Mouse (Mus musculus) MEL (cell line): ENCODE data around the gene Vcam1. TPM values are rescaled to one million over a fixed set of nuclear protein-coding genes. Genes with fewer than 3 reads are reported as not detected.

Experiments
- DNase-seq: peaks from one replicate; pipeline ENCODE4 v3.0.0; 2011; ENCODE audit warnings: low read depth, low spot score
- H3K27ac ChIP-seq: 2 replicates; pipeline ENCODE4 v1.5.1; 2012; ENCODE audit warnings: low read depth, mild to moderate bottlenecking, control low read depth, low read length, moderate library complexity; ENCODE audit not compliant: control insufficient read depth
- H3K27me3 ChIP-seq, 2 experiments: fragments of 150-350 bp in 1 of 2; sonication (generic) in 1 of 2; 2 replicates each; pipeline ENCODE4 v1.6.1; 2012; ENCODE audit warnings: low read length in 2 of 2, mild to moderate bottlenecking in 2 of 2, improper control_type of control experiment in 1 of 2, moderate library complexity in 1 of 2; ENCODE audit not compliant: insufficient read depth in 2 of 2, control insufficient read depth in 1 of 2
- H3K36me3 ChIP-seq, 2 experiments: 2 replicates each; pipeline ENCODE4 v1.6.1; 2012 to 2014; ENCODE audit warnings: low read length in 2 of 2, improper control_type of control experiment in 1 of 2, inconsistent platforms in 1 of 2, mild to moderate bottlenecking in 1 of 2; ENCODE audit not compliant: insufficient read depth in 2 of 2, control insufficient read depth in 1 of 2
- H3K4me1 ChIP-seq, 2 experiments: fragments of 150-350 bp in 1 of 2; sonication (generic) in 1 of 2; 2 replicates each; pipeline ENCODE4 v1.6.1; 2012; ENCODE audit warnings: low read length in 2 of 2, improper control_type of control experiment in 1 of 2, mild to moderate bottlenecking in 1 of 2; ENCODE audit not compliant: insufficient read depth in 2 of 2, control insufficient read depth in 1 of 2
- H3K4me3 ChIP-seq, 2 experiments: fragments of 150-350 bp in 1 of 2; sonication (generic) in 1 of 2; 2 replicates each; pipeline ENCODE4 v1.5.1; 2012; ENCODE audit warnings: low read depth in 2 of 2, low read length in 2 of 2, mild to moderate bottlenecking in 2 of 2, moderate library complexity in 2 of 2, control low read depth in 1 of 2, improper control_type of control experiment in 1 of 2; ENCODE audit not compliant: control insufficient read depth in 1 of 2, insufficient read depth in 1 of 2
- H3K79me2 ChIP-seq: 2 replicates; pipeline ENCODE4 v1.6.1; 2012; ENCODE audit warnings: mild to moderate bottlenecking, low read length, moderate library complexity; ENCODE audit not compliant: control insufficient read depth, poor library complexity, insufficient read depth
- H3K9ac ChIP-seq: 2 replicates; pipeline ENCODE4 v1.6.1; 2012; ENCODE audit warnings: low read depth, mild to moderate bottlenecking, control low read depth, low read length, moderate library complexity; ENCODE audit not compliant: control insufficient read depth, poor library complexity, severe bottlenecking
- H3K9me3 ChIP-seq: fragments of 150-350 bp; sonication (generic); replicated peaks from 2 replicates; pipeline ENCODE4 v1.6.1; 2012; ENCODE audit warnings: mild to moderate bottlenecking, low read length, improper control_type of control experiment, moderate library complexity; ENCODE audit not compliant: insufficient read depth
- CHD2 ChIP-seq: IDR thresholded peaks from 2 replicates; pipeline ENCODE4 v1.6.1; 2011; ENCODE audit warnings: low read length, improper control_type of control experiment
- E2F4 ChIP-seq: IDR thresholded peaks from 2 replicates; pipeline ENCODE4 v1.6.1; 2011; ENCODE audit warnings: low read depth, low read length, improper control_type of control experiment, borderline replicate concordance
- ELF1 ChIP-seq: IDR thresholded peaks from 2 replicates; pipeline ENCODE4 v1.6.1; 2014; ENCODE audit warnings: low read depth, mild to moderate bottlenecking, inconsistent platforms, low read length, improper control_type of control experiment, moderate library complexity
- EP300 ChIP-seq, 2 experiments: IDR thresholded peaks; 2 replicates each; pipeline ENCODE4 v1.6.1; 2011; ENCODE audit warnings: improper control_type of control experiment in 2 of 2, low read length in 2 of 2, low read depth in 1 of 2, mild to moderate bottlenecking in 1 of 2
- GABPA ChIP-seq: IDR thresholded peaks from 2 replicates; pipeline ENCODE4 v1.6.1; 2012; ENCODE audit warnings: low read depth, mild to moderate bottlenecking, inconsistent platforms, low read length, improper control_type of control experiment, moderate library complexity
- GATA1 ChIP-seq: IDR thresholded peaks from 2 replicates; pipeline ENCODE4 v1.6.1; 2011; ENCODE audit warnings: low read depth, low read length, improper control_type of control experiment
- HCFC1 ChIP-seq: IDR thresholded peaks from 2 replicates; pipeline ENCODE4 v1.6.1; 2012; ENCODE audit warnings: low read depth, mild to moderate bottlenecking, inconsistent platforms, low read length, improper control_type of control experiment, moderate library complexity
- MXI1 ChIP-seq: IDR thresholded peaks from 2 replicates; pipeline ENCODE4 v1.6.1; 2011; ENCODE audit warnings: mild to moderate bottlenecking, low read depth, low read length, improper control_type of control experiment
- MYC ChIP-seq: IDR thresholded peaks from 2 replicates; pipeline ENCODE4 v1.6.1; 2011; ENCODE audit warnings: low read depth, mild to moderate bottlenecking, low read length, improper control_type of control experiment, moderate library complexity
- NELFE ChIP-seq: IDR thresholded peaks from 2 replicates; pipeline ENCODE4 v1.6.1; 2011; ENCODE audit warnings: low read depth, low read length, improper control_type of control experiment
- TAL1 ChIP-seq: IDR thresholded peaks from 2 replicates; pipeline ENCODE4 v1.6.1; 2012; ENCODE audit warnings: mild to moderate bottlenecking, inconsistent platforms, low read length, moderate library complexity, mixed read lengths
- TBP ChIP-seq: IDR thresholded peaks from 2 replicates; pipeline ENCODE4 v1.8.0; 2011; ENCODE audit warnings: low read depth, low read length, improper control_type of control experiment
- UBTF ChIP-seq: IDR thresholded peaks from 2 replicates; pipeline ENCODE4 v1.6.1; 2012; ENCODE audit warnings: low read depth, mild to moderate bottlenecking, inconsistent platforms, low read length, improper control_type of control experiment, moderate library complexity, borderline replicate concordance; ENCODE audit not compliant: insufficient read depth
- ZMIZ1 ChIP-seq: IDR thresholded peaks from 2 replicates; pipeline ENCODE4 v1.6.1; 2012; ENCODE audit warnings: low read depth, mild to moderate bottlenecking, inconsistent platforms, low read length, improper control_type of control experiment, moderate library complexity
- polyA plus RNA-seq, 2 experiments: library from polyadenylated mRNA; stranded (reverse) in 1 of 2; unstranded in 1 of 2; fragments of >175 nt in 1 of 2; fragments of >200 nt in 1 of 2; gene quantifications; 2 replicates each; pipeline versions ENCODE4 v1.2.1 to v1.2.4; 2012; ENCODE audit warnings: low replicate concordance in 2 of 2, low read depth in 1 of 2; ENCODE audit not compliant: insufficient read length in 2 of 2, insufficient read depth in 1 of 2, missing spikeins in 1 of 2
- total RNA-seq: library from RNA; depleted of rRNA; stranded (reverse); fragments of 300-350 nt; gene quantifications from 2 replicates; pipeline ENCODE4 v1.2.3, GENCODE M21; 2012

Vcam1 gene
- total and polyA plus RNA-seq, 3 experiments: not detected

GRCm38 (mm10) chr3:116133363-116133762, 3.9 kb upstream of the Vcam1 start:
- no peaks in the 10 kb centered on the region for H3K4me1 ChIP-seq
- DNase-seq: peak; percentile 3
- H3K27me3 ChIP-seq: peaks cover 0 to 5% of the 10 kb centered on the region in 2 experiments; a peak in 3 of 4 replicates
- no peaks in the 10 kb centered on the region for H3K79me2 ChIP-seq
- H3K9me3 ChIP-seq: no peaks in the 10 kb centered on the region
- no peaks in the 10 kb centered on the region for H3K36me3 ChIP-seq
- no peak overlapping the region for H3K4me3 ChIP-seq
- TF ChIP-seq HCFC1: no peak
- TF ChIP-seq, all 39 proteins: peak for 0
- Histone ChIP-seq H3K27ac (no peak overlapping the region), H3K9ac (no peak overlapping the region)

GRCm38 (mm10) chr3:116130711-116131110, 1.2 kb upstream of the Vcam1 start:
- no peaks in the 10 kb centered on the region for H3K4me1 ChIP-seq
- H3K27ac ChIP-seq: no peak overlapping the region

GRCm38 (mm10) chr3:116129841-116130595, 530 bp upstream of the Vcam1 start:
- peaks cover 2 to 10% of the 10 kb centered on the region in 2 experiments for H3K27me3 ChIP-seq
- no peak for DNase-seq
- no peaks in the 10 kb centered on the region for H3K4me1 ChIP-seq
- H3K4me3 ChIP-seq: no peak overlapping the region
- no peaks in the 10 kb centered on the region for H3K36me3 ChIP-seq
- H3K27ac ChIP-seq: no peak overlapping the region
- H3K9me3 ChIP-seq: no peaks in the 10 kb centered on the region
- no peaks in the 10 kb centered on the region for H3K79me2 ChIP-seq
- TF ChIP-seq E2F4 (no peak), MYC (no peak), UBTF (no peak), ZMIZ1 (no peak)
- H3K9ac ChIP-seq: no peak overlapping the region

More at GRCm38 (mm10) chr3:116130711-116131110, 1.2 kb upstream of the Vcam1 start:
- Histone ChIP-seq H3K4me3 (no peak overlapping the region), H3K36me3 (no peaks in the 10 kb centered on the region), H3K9me3 (no peaks in the 10 kb centered on the region), H3K27me3 (peaks cover 2 to 11% of the 10 kb centered on the region in 2 experiments), H3K79me2 (no peaks in the 10 kb centered on the region), H3K9ac (no peak overlapping the region)
- TF ChIP-seq NELFE: no peak
- TF ChIP-seq MYC: no peak
- TF ChIP-seq GABPA: no peak
- TF ChIP-seq TAL1: no peak
- TF ChIP-seq EP300 (IDR thresholded peaks at IDR 0.05; ENCODE audit: low read depth in 1 of 2, low read length in 2 of 2): no peak
- TF ChIP-seq ELF1: no peak
- no peak for TF ChIP-seq E2F4
- TF ChIP-seq TBP: no peak
- no peak for TF ChIP-seq MXI1
- TF ChIP-seq GATA1: no peak
- TF ChIP-seq CHD2: no peak
- no peak for TF ChIP-seq UBTF
- DNase-seq: no peak
